Mouse (Mus musculus) stomach, postnatal 0 days (tissue): Measurements from ENCODE around the gene Ubxn10. TPM values are rescaled to one million over a fixed set of nuclear protein-coding genes. Genes with fewer than 3 reads are reported as not detected.
A peak's percentile ranks its signal among the peaks of the same experiment; 100 is the strongest.

ENCODE experiments used
- ATAC-seq: fragments of 200-750 bp; cut with Nextera tagmentation; 2 replicates; pipeline ENCODE4 v1.8.0; 2017; ENCODE audit not compliant: low FRiP score, low TSS enrichment
- DNase-seq: peaks from one replicate; pipeline ENCODE4 v3.0.0-alpha.2; 2016; ENCODE audit warnings: low spot score
- H3K27ac ChIP-seq: fragments of 300-500 bp; sonication (generic); replicated peaks from 2 replicates; pipeline ENCODE4 v1.5.1; 2014; ENCODE audit warnings: mild to moderate bottlenecking, control low read depth
- H3K27me3 ChIP-seq: fragments of 300-500 bp; sonication (generic); 2 replicates; pipeline ENCODE4 v1.6.1; 2014; ENCODE audit warnings: low read length; ENCODE audit not compliant: control insufficient read depth, insufficient read depth
- H3K36me3 ChIP-seq: fragments of 300-500 bp; sonication (generic); 2 replicates; pipeline ENCODE4 v1.6.1; 2014; ENCODE audit warnings: low read length, mixed read lengths; ENCODE audit not compliant: control insufficient read depth, insufficient read depth
- H3K4me1 ChIP-seq: fragments of 300-500 bp; sonication (generic); replicated peaks from 2 replicates; pipeline ENCODE4 v1.6.1; 2014; ENCODE audit warnings: antibody characterized with exemption; ENCODE audit not compliant: control insufficient read depth, insufficient read depth
- H3K4me2 ChIP-seq: fragments of 300-500 bp; sonication (generic); replicated peaks from 2 replicates; pipeline ENCODE4 v1.6.1; 2014; ENCODE audit warnings: low read depth, mild to moderate bottlenecking, control low read depth, moderate library complexity
- H3K4me3 ChIP-seq: fragments of 300-500 bp; sonication (generic); 2 replicates; pipeline ENCODE4 v1.5.1; 2014; ENCODE audit warnings: low read depth, low read length, control low read depth
- H3K9ac ChIP-seq: fragments of 300-500 bp; sonication (generic); 2 replicates; pipeline ENCODE4 v1.6.1; 2014; ENCODE audit warnings: mild to moderate bottlenecking, low read length, control low read depth, mixed read lengths
- H3K9me3 ChIP-seq: fragments of 300-500 bp; sonication (generic); 2 replicates; pipeline ENCODE4 v1.6.1; 2016; ENCODE audit warnings: low read length; ENCODE audit not compliant: control insufficient read depth
- CTCF ChIP-seq: IDR thresholded peaks from 2 replicates; pipeline ENCODE4 v1.5.1; 2016; ENCODE audit warnings: antibody characterized with exemption, low read depth, mild to moderate bottlenecking, moderate library complexity
- EP300 ChIP-seq: optimal IDR thresholded peaks from 2 replicates; pipeline ENCODE3; 2016; ENCODE audit warnings: antibody characterized with exemption
- whole genome bisulfite sequencing: fragments of 180-500 bp; shearing (Covaris S2); extraction: QIAGEN DNeasy Blood & Tissue Kit; methylation state at CpG from one replicate; pipeline ENCODE4 v1.1.7; 2014; 5-methylcytosine and 5-hydroxymethylcytosine counted together
- polyA plus RNA-seq: library from polyadenylated mRNA; unstranded; fragments of >200 nt; fragmentation: Nextera tagmentation; extraction: Ambion mirVana; gene quantifications from 2 replicates; pipeline ENCODE4 v1.2.1, GENCODE M21; 2015

Ubxn10 gene
- polyA plus RNA-seq, 1 experiment from 2014 or later = 0.64 TPM

DNA sequence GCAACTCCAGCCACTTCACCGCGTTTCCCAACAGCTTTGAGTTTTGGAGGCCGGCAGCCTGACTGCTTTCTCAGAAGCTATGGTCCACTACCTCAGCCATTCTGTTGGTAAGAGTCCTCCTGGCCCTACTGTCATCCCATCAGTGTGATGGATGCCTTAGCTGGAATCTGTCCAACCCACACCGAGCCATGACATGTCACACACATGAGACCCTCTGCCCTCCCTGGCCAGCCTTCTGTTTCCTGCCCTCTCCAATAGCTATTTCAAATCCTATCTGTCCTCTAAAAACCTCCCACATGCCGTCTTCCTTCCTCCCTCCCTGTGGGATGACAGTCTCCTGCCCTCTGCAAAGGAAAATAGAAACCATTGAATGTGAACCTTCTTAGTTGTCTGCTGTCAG is 11.2 kb downstream of the Ubxn10 start:
- ATAC-seq = no peak
- no peaks in the 10 kb centered on the region for H3K36me3 ChIP-seq
- peaks cover 2% of the 10 kb centered on the region; the same call in 1 of the 2 replicates for H3K4me1 ChIP-seq
- no peak overlapping the region for H3K4me2 ChIP-seq
- H3K9me3 ChIP-seq = no peaks in the 10 kb centered on the region
- H3K27ac ChIP-seq = no peak overlapping the region
- H3K9ac ChIP-seq = no peak overlapping the region
- no peaks in the 10 kb centered on the region for H3K27me3 ChIP-seq
- DNase-seq = no peak
- TF ChIP-seq EP300 (no peak), CTCF (no peak)
- whole genome bisulfite sequencing = 71% methylated on average over 5 of the region's 5 CpGs
- H3K4me3 ChIP-seq = no peak overlapping the region

DNA sequence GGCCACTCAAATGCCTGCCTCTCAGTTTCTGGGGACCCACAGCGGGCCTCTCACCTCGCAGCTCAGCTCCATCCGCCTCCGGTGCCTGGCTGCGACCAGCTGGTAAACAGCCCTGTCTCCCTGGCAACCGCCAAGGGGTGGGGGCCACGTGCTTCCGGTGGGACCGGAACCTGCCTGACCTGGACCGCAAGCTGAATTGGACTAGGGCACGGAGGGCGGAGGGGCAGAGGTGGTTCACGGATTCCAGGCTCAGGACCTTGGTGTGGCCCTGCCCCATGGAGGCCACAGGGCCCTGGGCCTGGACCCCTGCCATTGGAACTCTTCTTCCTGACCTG is 11.9 kb downstream of the Ubxn10 start:
- Histone ChIP-seq H3K4me1 (peaks cover 2% of the 10 kb centered on the region; the same call in 1 of the 2 replicates), H3K4me2 (peak overlapping the region; percentile 36), H3K9me3 (no peaks in the 10 kb centered on the region), H3K27me3 (no peaks in the 10 kb centered on the region), H3K36me3 (no peaks in the 10 kb centered on the region), H3K4me3 (no peak overlapping the region), H3K27ac (no peak overlapping the region), H3K9ac (peak overlapping the region; percentile 23; the same call in 1 of the 2 replicates)
- 3% methylated on average over 13 of the region's 13 CpGs for WGBS
- DNase-seq = peak; percentile 81
- TF ChIP-seq EP300 (no peak), CTCF (no peak)
- peak; percentile 68 for ATAC-seq

DNA sequence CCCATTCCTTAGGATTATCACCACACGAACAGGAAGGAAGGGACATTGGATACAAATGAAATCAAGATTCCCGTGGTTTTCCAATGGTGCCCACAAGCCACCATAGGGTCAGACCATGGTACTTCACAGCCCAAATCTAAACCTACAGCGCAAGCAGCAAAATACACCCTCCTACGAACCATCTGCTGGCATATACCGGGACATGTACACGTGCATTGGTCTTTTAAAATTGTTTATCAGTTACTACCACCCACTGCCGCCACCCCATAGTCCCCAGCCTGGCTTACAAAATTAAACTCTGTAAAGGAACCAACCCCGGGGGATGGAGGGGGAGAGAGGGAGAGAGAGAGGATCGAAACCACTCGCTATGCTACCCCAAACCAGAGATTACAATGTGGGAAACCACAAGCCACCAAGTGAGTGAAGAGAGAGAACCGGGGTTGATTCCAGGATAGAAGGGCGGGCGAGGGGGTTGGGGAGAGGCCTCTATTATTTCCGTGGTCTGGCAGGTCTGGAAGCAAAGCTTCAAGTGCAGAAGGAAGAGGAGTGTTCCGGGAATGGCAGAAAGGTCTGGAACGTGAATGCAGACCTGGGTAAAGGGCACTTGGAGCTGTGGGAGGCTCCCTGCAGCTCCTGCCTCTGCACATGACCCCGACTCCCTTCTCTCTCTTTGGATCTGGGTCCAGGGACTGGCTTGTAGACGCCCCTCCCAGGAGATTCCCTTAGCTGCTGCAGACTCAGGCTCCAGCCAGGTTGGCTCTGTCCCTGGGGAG is 12.4 kb downstream of the Ubxn10 start, which contains the start of gene Pla2g2c:
Gene Pla2g2c, plus strand, starts transcription at position 439 of the 773 bp plus-strand sequence.
- peak within 1 kb of the TSS; percentile 23; the same call in 1 of the 2 replicates for H3K9ac ChIP-seq
- no peak; the same call in 1 of the 2 replicates for ATAC-seq

DNA sequence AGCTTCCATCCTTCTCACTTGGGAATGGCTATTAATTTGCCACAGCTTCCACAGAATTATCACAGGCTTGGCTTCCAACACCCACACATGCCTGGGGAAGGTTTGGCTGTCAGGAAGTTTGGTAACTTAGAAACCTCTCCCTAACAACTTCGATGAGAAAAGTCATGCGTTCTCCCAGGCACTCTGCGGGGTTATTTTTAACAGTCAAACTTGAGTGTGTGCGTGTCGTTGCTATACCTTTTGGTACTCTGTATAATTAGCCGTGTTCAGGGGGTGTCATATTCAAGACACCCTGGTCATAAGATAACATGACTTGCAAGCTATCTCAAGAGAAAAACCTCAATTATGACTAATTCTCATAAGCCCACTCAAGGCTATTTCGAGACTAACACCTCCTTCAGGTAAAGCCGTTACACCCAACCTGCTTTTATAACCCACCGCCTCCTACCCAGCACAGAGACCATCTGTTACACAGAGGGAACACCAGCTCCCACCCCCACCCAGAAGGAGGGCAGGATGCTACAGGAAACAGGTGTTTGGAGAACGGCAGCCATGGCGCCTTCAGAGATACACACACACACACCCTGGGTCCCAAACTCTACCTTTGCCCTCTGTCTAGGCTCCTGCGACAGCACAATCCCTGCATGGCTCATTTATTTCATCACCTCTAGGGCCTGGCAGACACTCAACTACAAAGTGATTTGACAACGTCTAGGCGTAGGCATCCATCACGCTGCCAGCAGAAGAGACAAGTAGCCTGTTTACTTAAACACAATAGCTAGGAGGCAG is 13.3 kb downstream of the Ubxn10 start:
- Histone ChIP-seq H3K27ac (no peak overlapping the region), H3K36me3 (no peaks in the 10 kb centered on the region), H3K4me1 (peaks cover 2% of the 10 kb centered on the region; the same call in 1 of the 2 replicates), H3K9ac (no peak overlapping the region), H3K4me2 (no peak overlapping the region), H3K9me3 (no peaks in the 10 kb centered on the region), H3K4me3 (no peak overlapping the region), H3K27me3 (no peaks in the 10 kb centered on the region)
- ATAC-seq = no peak
- no peak for TF ChIP-seq CTCF
- no peak for TF ChIP-seq EP300
- 49% methylated on average over 15 of the region's 15 CpGs for whole genome bisulfite sequencing
- DNase-seq = no peak

More for the DNA sequence above, 12.4 kb downstream of the Ubxn10 start, which contains the start of gene Pla2g2c:
- no peak within 1 kb of the TSS for H3K4me3 ChIP-seq
- no peak within 1 kb of the TSS for H3K27ac ChIP-seq
- H3K4me2 ChIP-seq = peak within 1 kb of the TSS; percentile 36
- peaks cover 2% of the 10 kb centered on the region; the same call in 1 of the 2 replicates for H3K4me1 ChIP-seq
- DNase-seq = no peak
- H3K36me3 ChIP-seq = no peaks in the 10 kb centered on the region
- 39% methylated on average over 17 of the region's 18 CpGs for WGBS
- no peaks in the 10 kb centered on the region for H3K27me3 ChIP-seq
- TF ChIP-seq CTCF (no peak), EP300 (no peak)
- H3K9me3 ChIP-seq = no peaks in the 10 kb centered on the region

DNA sequence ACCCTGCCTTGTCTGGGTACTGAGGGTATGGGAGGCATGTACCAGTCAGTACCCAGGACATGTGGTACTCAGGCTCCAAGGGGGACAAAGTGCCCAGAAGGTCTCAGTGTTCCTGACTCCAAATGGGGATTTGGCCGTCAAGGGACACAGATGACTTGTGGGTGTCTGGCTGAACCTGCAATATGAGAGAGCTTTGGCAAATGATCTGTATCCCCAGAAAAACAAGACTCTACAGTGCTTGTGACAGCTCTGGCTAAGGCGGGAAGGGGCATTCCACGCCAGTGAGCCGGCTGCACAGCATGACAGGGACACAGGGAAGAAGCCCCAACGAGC is 17.7 kb downstream of the Ubxn10 start:
- WGBS = 85% methylated on average over 5 of the region's 5 CpGs
- Histone ChIP-seq H3K27ac (no peak overlapping the region), H3K9ac (no peak overlapping the region), H3K36me3 (no peaks in the 10 kb centered on the region), H3K4me2 (no peak overlapping the region), H3K9me3 (no peaks in the 10 kb centered on the region), H3K4me3 (no peak overlapping the region), H3K4me1 (no peaks in the 10 kb centered on the region; the same call in 1 of the 2 replicates), H3K27me3 (no peaks in the 10 kb centered on the region)
- ATAC-seq (no peak), DNase-seq (no peak)
- no peak for TF ChIP-seq CTCF
- no peak for TF ChIP-seq EP300
